Mouse (Mus musculus) bone marrow macrophage, adult 2 months (primary cell): ENCODE results near the gene 1700092M07Rik. TPM values are rescaled to one million over a fixed set of nuclear protein-coding genes. Genes with fewer than 3 reads are reported as not detected.

Experiments
- H3K27ac ChIP-seq: 2 replicates; pipeline ENCODE4 v1.5.1; 2012; ENCODE audit warnings: low read depth, low read length; ENCODE audit not compliant: insufficient read depth
- H3K4me1 ChIP-seq: 2 replicates; pipeline ENCODE4 v1.6.1; 2012; ENCODE audit warnings: low read length; ENCODE audit not compliant: control insufficient read depth, insufficient read depth
- H3K4me3 ChIP-seq: 2 replicates; pipeline ENCODE4 v1.5.1; 2012; ENCODE audit warnings: mild to moderate bottlenecking, low read length, moderate library complexity; ENCODE audit not compliant: insufficient read depth
- CTCF ChIP-seq: IDR thresholded peaks from 2 replicates; pipeline ENCODE4 v1.5.1; 2012; ENCODE audit warnings: low read depth, mild to moderate bottlenecking, low read length, moderate library complexity
- POLR2A ChIP-seq: IDR thresholded peaks from 2 replicates; pipeline ENCODE4 v1.6.1; 2012; ENCODE audit warnings: mild to moderate bottlenecking, low read depth, low read length, borderline replicate concordance
- polyA plus RNA-seq: library from polyadenylated mRNA; stranded (reverse); fragments of >200 nt; gene quantifications from 2 replicates; pipeline ENCODE4 v1.2.4, GENCODE M21; 2012; ENCODE audit not compliant: missing spikeins, insufficient read depth, insufficient read length

The 1700092M07Rik gene
- polyA plus RNA-seq, 1 experiment: not detected

- Histone ChIP-seq H3K4me1 (peaks cover 12% of the 10 kb centered on the region; the same call in 1 of the 2 replicates), H3K4me3 (no peak overlapping the region), H3K27ac (no peak overlapping the region)
- no peak for TF ChIP-seq CTCF
- no peak for TF ChIP-seq POLR2A
Observed at GRCm38 (mm10) chr19:8708954-8709353, 31.6 kb upstream of the 1700092M07Rik start.

GRCm38 (mm10) chr19:8710057-8710456 is 30.5 kb upstream of the 1700092M07Rik start:
- peaks cover 19% of the 10 kb centered on the region for H3K4me1 ChIP-seq
- 0 out of 2 replicates have a peak overlapping the region, but pooled peaks have one; percentile 12 for H3K4me3 ChIP-seq
- no peak overlapping the region for H3K27ac ChIP-seq
- TF ChIP-seq POLR2A: no peak
- TF ChIP-seq CTCF: no peak

- H3K27ac ChIP-seq: peak overlapping the region; percentile 96; the same call in 1 of the 2 replicates
- H3K4me3 ChIP-seq: peak overlapping the region; percentile 99
- no peak for TF ChIP-seq CTCF
- TF ChIP-seq POLR2A: no peak
- H3K4me1 ChIP-seq: peaks cover 23% of the 10 kb centered on the region
Observed at GRCm38 (mm10) chr19:8711506-8711905, 29.0 kb upstream of the 1700092M07Rik start.

- TF ChIP-seq CTCF (no peak), POLR2A (no peak)
- peak overlapping the region; percentile 99 for H3K4me3 ChIP-seq
- peaks cover 23% of the 10 kb centered on the region for H3K4me1 ChIP-seq
- H3K27ac ChIP-seq: peak overlapping the region; percentile 96
Observed at GRCm38 (mm10) chr19:8711949-8712869, 28.3 kb upstream of the 1700092M07Rik start.

- Histone ChIP-seq H3K4me1 (peaks cover 23% of the 10 kb centered on the region), H3K4me3 (peak overlapping the region; percentile 99), H3K27ac (peak overlapping the region; percentile 96)
- TF ChIP-seq POLR2A (no peak), CTCF (no peak)
Observed at GRCm38 (mm10) chr19:8712870-8713305, 27.6 kb upstream of the 1700092M07Rik start.

- H3K4me1 ChIP-seq: peaks cover 23% of the 10 kb centered on the region
- TF ChIP-seq POLR2A (no peak; the same call in 1 of the 2 replicates), CTCF (peak; percentile 45)
- H3K4me3 ChIP-seq: peak overlapping the region; percentile 99
- H3K27ac ChIP-seq: peak overlapping the region; percentile 96
Observed at GRCm38 (mm10) chr19:8713306-8713996, 27.1 kb upstream of the 1700092M07Rik start.

- H3K4me3 ChIP-seq: peak overlapping the region; percentile 99
- TF ChIP-seq CTCF (no peak), POLR2A (no peak)
- H3K27ac ChIP-seq: peak overlapping the region; percentile 96
- H3K4me1 ChIP-seq: peaks cover 23% of the 10 kb centered on the region
Observed at GRCm38 (mm10) chr19:8713997-8714652, 26.4 kb upstream of the 1700092M07Rik start.

- no peak for TF ChIP-seq POLR2A
- TF ChIP-seq CTCF: 0 out of 2 replicates have a peak, but pooled peaks have one; percentile 5
- H3K4me3 ChIP-seq: no peak overlapping the region
- peaks cover 21% of the 10 kb centered on the region for H3K4me1 ChIP-seq
- H3K27ac ChIP-seq: no peak overlapping the region
Observed at GRCm38 (mm10) chr19:8714653-8715481, 25.7 kb upstream of the 1700092M07Rik start.
